Comparison of ENCODE assay signal across 25 mouse cellular contexts in genomic region chr10:25273731-25274130, GRCm38 (mm10).
"Had no signal": no experiment of that assay in that cellular context is flagged by ENCODE, and none has a peak within 500 bp of the region (broad histone marks: within the 10 kb centered on the region; RNA-seq: fewer than 3 reads in every experiment).

No protein-coding gene starts in this region.

- H3K4me1 ChIP-seq: hindbrain, embryonic 15.5 days had no signal

- H3K27ac ChIP-seq: heart, embryonic 10.5 days; heart, embryonic 13.5 days; heart, embryonic 15.5 days; hindbrain, embryonic 13.5 days; hindbrain, embryonic 15.5 days; hindbrain, postnatal 0 days; kidney, embryonic 15.5 days; kidney, postnatal 0 days; layer of hippocampus, adult 2 months; left cerebral cortex, adult 2 months; limb, embryonic 13.5 days; limb, embryonic 15.5 days; liver, embryonic 12.5 days; liver, embryonic 14.5 days had no signal

- H3K9me3 ChIP-seq: heart, embryonic 10.5 days; heart, embryonic 13.5 days; heart, embryonic 15.5 days; hindbrain, embryonic 13.5 days; hindbrain, embryonic 15.5 days; kidney, embryonic 15.5 days; limb, embryonic 15.5 days; liver, embryonic 12.5 days had no signal

- H3K36me3 ChIP-seq: heart, embryonic 15.5 days; hindbrain, embryonic 13.5 days; hindbrain, embryonic 15.5 days; limb, embryonic 15.5 days had no signal

- H3K9ac ChIP-seq: heart, embryonic 13.5 days; heart, embryonic 15.5 days; hindbrain, embryonic 13.5 days; hindbrain, embryonic 15.5 days; kidney, embryonic 15.5 days; limb, embryonic 13.5 days; limb, embryonic 15.5 days; liver, embryonic 12.5 days; liver, embryonic 14.5 days had no signal

- DNase-seq: gastrocnemius, postnatal 14 days; gastrocnemius, postnatal 36 days; heart, adult 18-20 months; heart, postnatal 14 days; heart, postnatal 36 days; kidney, adult 11 months; kidney, adult 2 months; kidney, adult 9 months; kidney, postnatal 14 days; kidney, postnatal 36 days had no signal

- H3K4me3 ChIP-seq: heart, embryonic 10.5 days; heart, embryonic 13.5 days; heart, embryonic 15.5 days; hindbrain, embryonic 13.5 days; hindbrain, embryonic 15.5 days; kidney, embryonic 15.5 days; layer of hippocampus, adult 2 months; left cerebral cortex, adult 2 months; limb, embryonic 13.5 days; limb, embryonic 15.5 days; liver, embryonic 12.5 days had no signal

- H3K27me3 ChIP-seq: heart, embryonic 13.5 days; heart, embryonic 15.5 days; hindbrain, embryonic 13.5 days; hindbrain, embryonic 15.5 days; kidney, embryonic 15.5 days; limb, embryonic 13.5 days; limb, embryonic 15.5 days; liver, embryonic 12.5 days had no signal

- ATAC-seq: hindbrain, postnatal 0 days; intestine, embryonic 16.5 days; liver, embryonic 12.5 days had no signal

- H3K4me2 ChIP-seq: heart, embryonic 13.5 days; heart, embryonic 15.5 days; hindbrain, embryonic 13.5 days; hindbrain, embryonic 15.5 days; kidney, embryonic 15.5 days; limb, embryonic 13.5 days; limb, embryonic 15.5 days; liver, embryonic 12.5 days had no signal
